Mouse (Mus musculus) adrenal gland, postnatal 36 days (tissue): ENCODE data around the gene Cyp4a12b. TPM values are rescaled to one million over a fixed set of nuclear protein-coding genes. Genes with fewer than 3 reads are reported as not detected.
"Not testable (repeated sequence)": the region's sequence is repeated elsewhere in the genome, so short reads cannot be mapped to it uniquely, and the experiment has no call there.

Source experiments
- DNase-seq, 2 experiments: peaks; one replicate each; pipeline ENCODE4 v3.0.0; 2021; ENCODE audit warnings: mixed read lengths in 1 of 2
- long read RNA-seq, 2 experiments: library from polyadenylated mRNA; stranded (forward); transcript quantifications; one replicate each; pipeline ENCODE4 v2.0.0; 2021; ENCODE audit warnings: borderline sequencing depth in 2 of 2
- total RNA-seq, 2 experiments: library from RNA; stranded (reverse); gene quantifications; 2 replicates each; pipeline ENCODE4 v1.2.3; 2021

Cyp4a12b gene
- total RNA-seq = under 1 TPM in 1 of 2 experiments, not detected in 1; 0.17 TPM
- long read RNA-seq, experiment 1 = 0 reads
- long read RNA-seq, experiment 2 = 0 reads

DNA sequence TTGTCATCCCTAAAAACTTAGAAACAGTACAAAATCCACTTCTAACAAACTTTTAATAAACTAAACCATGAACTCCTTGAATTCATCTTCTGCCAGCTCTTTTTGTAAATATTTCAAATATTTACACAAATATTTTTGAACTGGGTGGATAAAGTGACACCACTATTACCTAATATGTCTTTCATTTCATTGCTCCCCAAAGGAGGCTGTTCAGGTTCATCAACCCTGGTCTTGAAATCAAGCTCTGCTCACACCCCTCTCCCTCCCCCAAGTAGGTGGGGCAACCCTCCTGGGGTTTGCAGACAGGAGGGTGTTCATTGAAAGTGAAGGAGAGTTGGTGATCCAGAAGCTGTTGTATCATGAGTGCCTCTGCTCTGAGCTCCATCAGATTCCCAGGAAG, at the start of gene Cyp4a12b:
Gene Cyp4a12b, plus strand, starts transcription at position 301 of the 400 bp plus-strand sequence.
- DNase-seq = not testable (repeated sequence)

DNA sequence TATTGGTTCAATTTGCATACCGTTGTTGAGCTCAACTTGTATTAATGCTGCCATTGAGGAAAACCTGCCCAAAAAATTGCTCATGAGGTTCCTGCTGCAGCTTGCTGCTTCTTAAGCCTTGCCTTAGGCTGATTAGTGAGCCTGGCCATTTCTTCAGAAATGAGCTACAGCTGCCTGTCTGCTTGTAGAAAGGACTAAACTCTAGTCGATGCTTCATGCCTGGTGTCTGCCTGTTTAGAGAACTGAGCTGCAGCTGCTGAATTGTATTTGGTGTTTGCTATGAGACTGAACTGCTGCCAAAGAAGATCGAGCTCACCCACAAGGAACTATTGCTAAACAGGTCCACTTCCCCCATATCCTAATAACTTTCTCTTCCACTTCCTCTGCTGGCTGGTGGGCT, 45.8 kb upstream of the Cyp4a12b start:
- not testable (repeated sequence) for DNase-seq

DNA sequence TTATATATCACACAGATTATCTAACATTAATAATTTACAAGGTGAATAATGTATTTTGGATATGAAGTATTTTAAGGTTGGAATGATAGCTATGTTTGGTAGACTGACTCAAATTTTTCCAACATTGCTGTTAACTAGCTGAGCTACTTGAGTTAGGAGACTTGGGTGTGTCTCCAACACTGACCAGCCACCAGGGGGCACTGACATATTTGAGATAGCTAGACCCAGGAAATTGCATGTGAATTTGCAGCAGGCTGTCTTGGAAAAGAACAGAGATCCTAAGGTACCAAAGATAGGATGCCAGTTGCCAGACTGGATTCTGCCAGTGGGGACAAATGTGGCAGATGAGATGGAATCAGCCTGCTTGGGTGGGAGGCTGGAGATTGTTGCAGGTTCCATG, 43.4 kb upstream of the Cyp4a12b start:
- peak in 1 of 2 experiments; percentile 13 for DNase-seq

DNA sequence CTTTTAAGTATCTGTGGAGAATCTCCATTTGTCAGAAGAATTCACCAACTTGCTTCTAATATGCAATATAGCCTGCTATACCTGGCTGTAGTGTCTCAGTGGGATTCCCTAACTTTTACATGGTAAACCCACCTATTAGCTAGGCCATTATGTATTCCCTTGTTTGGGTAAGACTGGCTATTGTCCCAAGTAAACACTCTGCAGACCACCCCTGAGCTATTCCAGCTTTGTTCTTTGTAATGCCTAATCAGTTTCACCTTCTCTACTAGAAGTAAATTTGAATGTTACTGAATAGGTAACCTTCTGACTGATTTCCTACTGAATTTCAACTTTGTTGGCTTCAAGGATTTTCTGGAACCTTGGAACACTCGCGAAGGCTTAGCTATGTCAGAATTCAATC, 15.2 kb upstream of the Cyp4a12b start:
- DNase-seq = not testable (repeated sequence)

DNA sequence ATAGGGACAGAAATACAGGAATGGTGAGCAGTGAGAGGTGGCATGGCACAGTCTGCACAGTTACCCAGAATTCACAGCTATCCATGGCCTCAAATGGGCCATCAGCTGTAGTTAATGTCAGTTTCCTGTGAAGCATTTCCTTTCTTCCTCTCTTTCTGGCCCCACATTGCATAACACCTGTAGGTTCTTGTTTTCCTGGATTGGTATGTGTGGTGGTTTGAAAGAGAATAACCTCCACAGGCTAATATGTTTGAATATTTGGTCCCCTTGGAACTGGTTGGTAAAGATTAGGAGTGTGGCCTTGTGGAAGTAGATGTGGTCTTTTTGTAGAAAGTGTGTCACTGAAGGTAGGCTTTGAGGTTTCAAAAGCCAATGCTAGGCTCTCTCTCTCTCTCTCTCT, 14.5 kb upstream of the Cyp4a12b start:
- DNase-seq = not testable (repeated sequence)

DNA sequence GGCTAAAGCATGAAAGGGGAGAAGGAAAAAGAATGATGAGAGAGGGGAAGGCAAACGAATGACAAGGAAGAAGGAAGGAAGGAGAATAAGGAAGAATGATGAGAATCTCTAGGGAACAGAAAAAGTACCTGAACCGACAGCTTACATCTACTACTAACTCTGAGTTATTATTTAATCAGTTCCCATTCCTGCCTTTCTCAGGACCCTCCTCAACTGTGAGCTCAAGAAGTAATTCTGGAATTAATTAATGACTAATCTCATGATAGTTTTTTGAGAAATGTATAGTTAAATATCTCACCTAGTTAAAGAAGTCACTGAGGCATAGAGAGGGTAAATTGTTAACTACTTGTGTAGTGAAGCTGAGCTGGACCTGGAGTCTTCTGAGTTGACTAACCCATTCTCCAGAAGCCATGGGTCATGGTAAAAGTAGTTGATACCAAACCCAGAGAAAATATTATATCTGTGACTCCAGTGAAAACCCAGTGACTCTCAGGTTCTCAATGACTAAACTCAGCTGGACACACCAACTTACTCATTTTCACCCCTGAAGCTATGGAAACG, 39.2 kb downstream of the Cyp4a12b start:
- no peak for DNase-seq

DNA sequence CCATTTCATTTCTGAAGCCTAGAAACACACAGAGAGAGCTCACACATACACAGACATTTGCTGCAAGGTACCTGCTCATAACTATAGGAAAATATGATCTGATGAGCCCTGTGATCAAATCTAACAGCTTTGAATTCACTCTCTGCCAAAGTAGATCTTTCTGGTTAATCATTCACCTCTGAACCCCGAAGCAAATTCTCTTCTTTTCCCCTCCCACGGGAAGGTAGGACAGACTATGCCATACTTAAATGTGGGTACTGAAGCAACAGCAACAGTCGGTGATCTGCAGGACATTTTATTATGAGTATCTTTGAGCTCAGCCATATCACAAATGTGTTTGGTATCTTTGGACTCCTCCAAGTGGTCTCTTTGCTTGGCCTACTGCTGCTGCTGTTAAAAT, 40.9 kb downstream of the Cyp4a12b start, which contains the start of gene Cyp4a30b:
Gene Cyp4a30b, plus strand, starts transcription at position 301 of the 400 bp plus-strand sequence.
- DNase-seq = no peak

DNA sequence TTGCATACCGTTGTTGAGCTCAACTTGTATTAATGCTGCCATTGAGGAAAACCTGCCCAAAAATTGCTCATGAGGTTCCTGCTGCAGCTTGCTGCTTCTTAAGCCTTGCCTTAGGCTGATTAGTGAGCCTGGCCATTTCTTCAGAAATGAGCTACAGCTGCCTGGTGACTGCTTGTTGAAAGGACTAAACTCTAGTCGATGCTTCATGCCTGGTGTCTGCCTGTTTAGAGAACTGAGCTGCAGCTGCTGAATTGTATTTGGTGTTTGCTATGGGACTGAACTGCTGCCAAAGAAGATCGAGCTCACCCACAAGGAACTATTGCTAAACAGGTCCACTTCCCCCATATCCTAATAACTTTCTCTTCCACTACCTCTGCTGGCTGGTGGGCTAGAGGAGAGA, 62.2 kb downstream of the Cyp4a12b start:
- not testable (repeated sequence) for DNase-seq

DNA sequence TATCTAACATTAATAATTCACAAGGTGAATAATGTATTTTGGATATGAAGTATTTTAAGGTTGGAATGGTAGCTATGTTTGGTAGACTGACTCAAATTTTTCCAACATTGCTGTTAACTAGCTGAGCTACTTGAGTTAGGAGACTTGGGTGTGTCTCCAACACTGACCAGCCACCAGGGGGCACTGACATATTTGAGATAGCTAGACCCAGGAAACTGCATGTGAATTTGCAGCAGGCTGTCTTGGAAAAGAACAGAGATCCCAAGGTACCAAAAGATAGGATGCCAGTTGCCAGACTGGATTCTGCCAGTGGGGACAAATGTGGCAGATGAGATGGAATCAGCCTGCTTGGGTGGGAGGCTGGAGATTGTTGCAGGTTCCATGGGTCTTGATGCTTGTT, 64.6 kb downstream of the Cyp4a12b start:
- DNase-seq = peak; percentile 26 to 36

DNA sequence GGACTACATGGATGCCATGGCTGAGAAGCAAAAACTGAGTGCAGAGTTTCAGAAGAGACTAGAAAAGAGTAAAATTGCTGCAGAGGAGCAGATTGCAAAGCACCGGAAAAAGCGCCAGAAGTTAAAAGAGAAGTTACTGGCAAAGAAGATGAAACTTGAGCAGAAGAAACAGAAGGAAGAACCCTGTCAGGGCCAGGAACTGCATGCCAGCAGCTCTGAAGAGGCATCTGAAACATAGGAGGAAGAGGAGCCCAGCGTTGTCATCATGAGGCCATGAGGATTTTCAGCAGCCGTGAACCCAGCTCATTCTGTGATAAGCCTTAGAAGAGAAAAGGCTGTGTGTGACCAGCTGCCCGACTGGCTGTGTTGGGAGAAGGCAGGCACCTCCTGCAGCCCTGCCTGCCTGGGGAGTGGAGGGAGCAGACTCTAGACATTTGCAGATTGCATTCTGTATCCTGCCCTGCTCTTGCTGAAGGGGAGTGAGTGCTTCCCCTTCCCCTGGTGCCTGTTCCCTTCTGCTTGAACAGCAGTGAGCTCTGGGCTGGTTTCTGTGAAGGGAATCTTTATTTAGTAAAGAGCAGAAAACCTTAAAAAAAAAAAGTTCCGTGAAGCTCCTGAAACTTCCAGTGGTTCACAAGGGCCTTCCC, 69.7 kb downstream of the Cyp4a12b start:
- no peak for DNase-seq

Other genes with a start within 250 kb of the Cyp4a12b start
- not detected for gene Cyp4a29, start 169.5 kb upstream of the Cyp4a12b start, total RNA-seq
- gene Cyp4a12a, start 112.6 kb upstream of the Cyp4a12b start, total RNA-seq = under 1 TPM in 1 of 2 experiments, not detected in 1; 0.23 TPM
- not detected for gene Cyp4a30b, start 41.0 kb downstream of the Cyp4a12b start, total RNA-seq
- under 1 TPM in 1 of 2 experiments, not detected in 1; 0.13 TPM for gene Cyp4a14, start 84.5 kb downstream of the Cyp4a12b start, total RNA-seq
- gene Cyp4a10, start 106.6 kb downstream of the Cyp4a12b start, total RNA-seq = under 1 TPM in 1 of 2 experiments, not detected in 1; 0.13 TPM
- not detected for gene Cyp4a31, start 152.0 kb downstream of the Cyp4a12b start, total RNA-seq
- not detected for gene Cyp4a32, start 189.3 kb downstream of the Cyp4a12b start, total RNA-seq
- gene Cyp4b1, start 236.1 kb downstream of the Cyp4a12b start, total RNA-seq = 10 to 100 TPM; 28.1 to 37.1 TPM